Mouse (Mus musculus): ENCODE measurements around the gene Slc30a10.
A peak's percentile ranks its signal among the peaks of the same experiment; 100 is the strongest.

The Slc30a10 gene

GRCm38 (mm10) chr1:185462889-185463288, 8.2 kb downstream of the Slc30a10 start:
- no peak for DNase-seq (ENCODE audit: low spot score in 2 of 2)

GRCm38 (mm10) chr1:185469551-185470021, 14.9 kb downstream of the Slc30a10 start:
- no peak for DNase-seq (ENCODE audit: low spot score in 2 of 2)

DNA sequence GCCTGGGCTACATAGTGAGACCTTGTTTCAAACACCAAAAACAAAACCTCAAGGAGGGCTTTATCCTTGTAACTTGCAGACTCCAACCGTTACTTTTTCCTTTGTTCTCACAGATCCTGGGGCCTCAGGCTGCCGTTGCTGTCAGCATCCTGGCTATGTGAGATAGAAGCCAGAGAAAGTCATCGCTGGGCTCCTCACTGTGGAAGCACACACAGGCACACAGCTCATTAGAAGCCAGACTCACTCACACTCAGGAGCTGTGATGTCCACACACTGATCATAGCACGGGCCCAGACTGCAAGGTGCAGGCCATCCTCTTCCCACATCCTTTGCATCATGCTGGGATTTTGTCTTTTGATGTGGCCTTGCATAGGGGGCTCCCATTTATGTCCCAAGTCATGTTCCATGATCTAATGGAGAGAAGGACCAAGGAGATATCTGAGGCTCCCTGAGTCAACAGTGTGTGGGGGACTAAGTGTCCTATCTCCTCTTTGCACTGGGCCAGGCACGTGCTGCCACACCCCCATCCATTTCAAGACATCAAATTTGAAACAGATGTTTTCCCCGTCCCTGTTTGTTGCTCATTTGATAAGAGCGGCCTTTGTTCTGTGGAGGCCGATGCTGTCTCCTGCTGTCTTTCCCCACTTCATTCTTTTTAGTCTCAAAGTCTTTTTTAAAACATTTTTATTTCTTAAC, 17.5 kb downstream of the Slc30a10 start:
- peak; percentile 19 for DNase-seq (ENCODE audit: low spot score in 2 of 2)

GRCm38 (mm10) chr1:185472730-185473129, 18.1 kb downstream of the Slc30a10 start:
- DNase-seq (ENCODE audit: low spot score in 2 of 2) = no peak

DNA sequence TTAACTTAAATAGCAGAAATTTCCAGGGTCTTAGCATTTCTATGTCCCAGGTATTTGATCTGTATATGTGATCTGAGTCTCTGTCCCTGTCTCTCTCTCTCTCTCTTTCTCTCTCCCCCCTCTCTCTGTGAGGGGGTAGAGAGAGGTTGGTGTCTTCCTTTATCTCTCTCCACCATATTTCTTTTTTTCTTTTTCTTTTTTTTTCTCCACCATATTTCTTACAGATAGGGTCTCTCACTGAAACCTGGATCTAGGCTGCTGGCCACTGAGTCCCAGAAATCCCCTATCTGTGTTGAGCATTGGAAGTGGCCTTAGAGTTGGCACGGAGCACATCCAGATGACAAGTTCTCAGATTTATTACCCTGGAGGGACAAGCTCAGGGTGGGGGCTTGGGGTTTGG, 18.8 kb downstream of the Slc30a10 start:
- DNase-seq (ENCODE audit: low spot score in 2 of 2) = no peak

DNA sequence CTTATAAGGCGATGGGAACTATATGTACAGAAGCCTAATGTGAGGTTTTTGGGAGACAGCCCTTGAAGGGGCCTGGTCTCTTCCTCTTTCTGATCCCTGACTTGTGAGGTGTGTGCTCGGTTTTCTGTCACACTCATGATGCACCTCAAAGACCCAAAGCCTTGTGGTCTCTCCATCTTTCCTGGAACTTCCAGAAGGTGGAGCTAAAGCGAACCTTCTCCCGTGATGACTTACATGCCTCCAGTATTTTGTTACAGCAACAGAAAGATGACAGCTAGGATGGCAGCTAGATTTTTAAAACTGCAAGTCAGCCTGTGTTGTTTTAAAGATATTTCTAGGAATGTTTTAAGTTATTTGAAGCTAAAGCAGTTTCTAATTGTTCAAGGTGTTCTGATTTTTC, 25.2 kb downstream of the Slc30a10 start:
- DNase-seq (ENCODE audit: low spot score in 2 of 2) = no peak

DNA sequence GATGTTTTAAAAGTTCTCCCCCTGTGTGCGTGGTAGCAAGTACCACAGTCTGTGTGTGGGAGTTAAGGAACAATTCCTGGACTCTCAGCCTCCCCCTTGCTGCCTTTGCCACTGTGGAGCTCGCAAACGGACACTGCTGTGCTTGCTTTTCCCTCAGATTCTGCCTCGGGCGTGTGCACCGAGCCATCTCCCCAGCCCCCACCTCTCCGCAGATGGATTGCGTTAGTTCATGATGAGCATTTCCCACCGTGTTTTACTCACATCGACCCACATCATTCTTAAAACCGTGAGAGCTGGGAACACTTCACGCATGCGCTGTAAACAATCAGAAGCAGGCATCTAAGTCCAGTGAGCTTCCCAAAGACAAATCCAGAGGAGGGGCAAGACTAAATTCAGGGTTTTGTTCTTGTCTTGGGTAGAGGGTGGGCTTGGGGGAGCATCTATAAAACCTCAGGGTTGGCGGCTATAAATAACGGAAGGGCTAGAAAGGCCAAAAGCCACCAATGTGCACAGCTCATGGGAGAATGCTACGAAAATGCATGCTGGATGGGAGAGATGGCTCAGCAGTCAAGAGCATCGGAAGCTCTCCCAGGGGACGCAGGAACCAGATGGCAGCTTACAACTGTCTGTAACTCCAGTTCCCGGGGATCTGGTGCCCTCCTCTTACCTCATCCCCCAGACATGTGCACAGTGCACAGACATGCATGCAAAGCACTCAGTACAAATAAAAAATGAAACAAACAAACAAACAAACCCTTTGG, 27.5 kb downstream of the Slc30a10 start:
- DNase-seq (ENCODE audit: low spot score in 2 of 2) = no peak

DNA sequence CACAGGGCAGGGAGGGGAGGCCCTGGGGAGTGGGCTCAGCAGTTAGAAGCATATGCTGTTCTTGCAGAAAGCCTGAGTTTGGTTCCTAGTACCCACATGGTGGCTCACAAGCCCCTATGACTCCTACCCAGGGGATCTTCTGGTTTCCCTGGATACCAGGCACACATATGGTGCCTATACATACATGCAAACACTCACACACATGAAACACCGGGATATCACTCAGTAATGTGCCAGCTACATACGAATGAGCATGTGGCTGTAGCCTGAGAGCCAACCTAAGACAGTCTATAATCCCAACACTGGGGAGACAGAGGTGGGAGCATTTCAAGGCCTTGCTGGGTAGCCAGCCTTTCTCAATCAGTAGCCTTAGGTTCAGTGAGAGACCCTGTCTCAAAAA, 28.1 kb downstream of the Slc30a10 start:
- DNase-seq (ENCODE audit: low spot score in 2 of 2) = no peak

DNA sequence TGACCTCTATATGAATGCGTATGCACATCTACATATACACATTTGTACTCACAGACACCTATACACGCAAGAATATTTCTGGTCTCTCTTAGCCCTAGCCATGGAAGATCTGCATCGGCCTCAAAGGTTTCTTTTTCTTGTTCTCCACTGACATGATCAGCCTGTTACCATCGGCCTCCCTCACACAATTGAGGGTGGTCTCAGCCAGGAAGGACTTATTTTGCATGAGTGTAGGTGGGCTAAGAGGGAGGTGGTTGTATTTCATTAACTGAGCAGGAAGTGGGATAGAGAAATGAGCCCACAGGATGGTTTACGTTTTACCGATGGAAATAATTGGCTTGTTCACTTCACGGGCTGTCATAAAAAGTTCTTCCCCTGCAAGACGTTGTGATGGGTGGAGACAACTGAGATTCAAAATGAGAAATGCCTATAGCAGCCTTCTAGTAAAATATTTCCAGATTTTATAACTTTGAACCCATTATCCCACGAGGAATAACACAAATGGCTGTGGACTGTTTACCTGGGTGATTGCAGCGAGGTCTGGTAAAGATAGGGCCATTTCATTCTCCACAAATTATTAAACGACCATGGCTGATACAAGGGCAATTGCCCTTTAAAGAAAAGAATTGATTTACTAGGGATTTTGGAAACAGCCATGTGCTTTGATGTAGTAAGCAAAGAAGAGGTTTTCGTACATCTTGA, 28.9 kb downstream of the Slc30a10 start:
- no peak for DNase-seq (ENCODE audit: low spot score in 2 of 2)

DNA sequence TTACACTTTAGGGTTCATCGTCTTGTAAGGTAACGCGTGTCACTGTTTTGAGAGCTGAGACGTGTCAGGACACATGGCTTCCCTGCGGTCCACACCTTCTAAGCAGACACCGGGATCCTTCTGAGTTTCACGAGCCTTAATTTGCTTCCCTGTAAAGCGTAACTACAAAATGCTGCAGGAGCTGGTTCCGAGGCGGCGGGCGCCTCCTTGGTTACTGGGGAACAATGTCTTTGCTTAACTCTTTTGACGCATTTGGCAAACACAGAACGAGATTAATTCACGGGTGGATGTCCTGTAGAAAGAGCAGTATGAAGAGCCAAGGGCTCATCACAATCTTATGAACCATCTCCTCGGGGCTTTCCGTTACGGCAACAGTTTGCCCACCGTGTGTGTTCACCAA, 29.6 kb downstream of the Slc30a10 start:
- DNase-seq (ENCODE audit: low spot score in 2 of 2) = no peak

DNA sequence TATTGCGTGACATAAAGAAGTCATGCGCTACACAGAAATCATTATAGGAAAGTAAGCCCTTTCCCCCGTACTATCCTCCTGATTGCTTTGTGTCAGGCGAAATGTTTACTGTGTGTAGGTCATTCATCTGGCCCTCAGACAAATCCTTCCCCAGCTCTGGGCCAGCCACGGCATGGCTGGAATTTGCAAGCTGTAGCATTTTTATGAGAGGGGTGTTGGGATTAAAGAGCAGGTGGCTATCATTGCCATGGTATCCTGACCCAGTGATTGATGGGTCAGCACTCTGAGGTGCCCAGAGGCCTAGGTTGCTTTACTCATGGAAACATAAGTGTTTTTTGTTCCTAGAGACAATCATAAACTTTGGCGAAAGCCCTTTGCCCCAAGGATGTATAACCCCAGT, 35.2 kb downstream of the Slc30a10 start:
- no peak for DNase-seq (ENCODE audit: low spot score in 2 of 2)

DNA sequence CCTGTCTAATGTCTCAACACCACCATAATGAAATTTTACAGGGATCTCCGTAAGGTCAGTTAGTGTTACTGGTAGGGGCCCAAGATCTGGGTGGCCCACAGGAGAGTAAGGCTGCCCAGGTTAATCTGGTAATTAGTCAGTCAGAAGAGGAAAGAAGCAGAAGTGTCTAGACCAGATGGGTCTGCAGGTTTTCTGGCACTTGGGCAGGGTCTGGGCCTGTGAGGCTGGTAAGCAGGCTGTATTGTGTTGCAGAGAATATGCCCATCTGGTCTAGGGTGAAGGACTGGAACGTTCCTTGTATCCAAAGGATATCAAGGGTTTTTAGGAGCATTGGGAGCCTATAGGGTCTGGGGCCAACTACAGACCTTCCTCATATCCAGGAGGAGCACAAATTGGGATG, 36.0 kb downstream of the Slc30a10 start:
- DNase-seq (ENCODE audit: low spot score in 2 of 2) = no peak

DNA sequence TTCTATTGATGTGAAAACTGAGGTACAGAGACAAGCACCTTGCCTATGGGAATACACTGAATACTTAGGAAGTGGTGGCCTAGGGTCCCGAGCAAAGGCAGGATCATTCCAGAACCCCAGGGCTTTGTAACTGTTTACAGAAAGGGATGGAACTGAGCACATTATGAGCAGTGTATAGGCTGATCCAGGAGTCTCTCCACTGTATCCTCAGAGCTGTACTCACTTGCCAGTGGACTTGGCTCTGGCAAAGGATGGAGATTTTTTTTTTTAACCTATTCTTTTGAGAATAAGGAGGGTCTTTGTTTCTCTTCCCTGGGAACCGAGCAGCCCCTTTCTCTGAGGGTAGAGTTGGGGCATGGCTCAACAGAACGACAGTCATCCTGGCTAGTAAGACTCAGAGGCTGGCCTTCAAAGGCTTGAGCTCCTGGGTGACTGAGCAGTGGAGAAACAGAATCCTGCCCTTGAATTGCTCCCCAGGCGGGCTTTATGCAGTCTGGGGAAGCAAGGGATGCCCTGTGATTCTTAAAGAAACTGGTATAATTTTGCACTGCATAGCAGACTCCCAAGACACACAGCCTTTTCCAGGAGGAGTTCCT, 38.9 kb downstream of the Slc30a10 start:
- no peak for DNase-seq (ENCODE audit: low spot score in 2 of 2)

- DNase-seq (ENCODE audit: low spot score in 2 of 2) = no peak
Observed at GRCm38 (mm10) chr1:185496791-185497460, 42.3 kb downstream of the Slc30a10 start.

DNA sequence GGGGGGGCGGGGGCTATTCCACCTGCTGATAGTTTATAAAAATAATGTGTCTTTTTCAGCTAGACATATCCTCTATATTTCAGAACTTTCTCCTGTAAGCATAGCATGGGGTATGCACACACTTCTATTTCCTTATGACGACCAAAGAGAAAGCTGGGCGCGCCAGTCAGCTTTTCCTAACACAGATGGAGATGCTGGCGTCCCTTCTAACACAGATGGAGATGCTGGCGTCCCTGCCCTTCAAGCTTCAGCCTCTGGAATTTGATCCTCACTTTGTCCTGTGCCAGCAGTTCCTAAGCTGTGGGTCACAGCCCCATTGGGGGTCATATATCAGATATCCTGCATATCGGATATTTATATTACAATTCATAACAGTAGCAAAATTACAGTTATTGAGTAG, 46.0 kb downstream of the Slc30a10 start:
- DNase-seq (ENCODE audit: low spot score in 2 of 2) = no peak

DNA sequence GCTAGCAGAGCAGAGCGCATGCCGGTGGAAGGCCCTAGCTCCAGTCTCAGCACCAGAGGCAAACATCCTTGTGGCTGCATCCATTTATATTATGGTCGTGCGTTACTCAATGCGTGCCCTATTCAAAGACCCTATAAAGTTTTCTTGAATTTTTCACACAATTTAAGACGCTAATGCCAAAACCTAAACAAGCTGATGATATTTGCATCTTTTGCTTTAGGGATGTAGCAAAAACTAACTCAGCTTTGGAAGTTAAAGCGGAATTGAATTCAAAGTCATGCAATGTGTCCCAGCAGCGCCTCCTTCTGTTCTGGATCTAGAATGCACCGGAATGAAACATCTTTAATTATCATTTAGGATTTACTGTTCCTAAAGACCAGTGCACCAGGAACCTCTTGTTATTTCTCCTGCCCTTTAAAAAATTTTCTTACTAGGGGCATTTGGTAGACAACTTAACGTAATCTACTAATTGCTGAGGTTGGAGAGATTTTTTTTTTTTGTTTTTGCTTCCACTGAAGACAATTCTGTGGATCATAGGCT, 47.2 kb downstream of the Slc30a10 start:
- peak in 1 of 2 experiments; percentile 17 for DNase-seq (ENCODE audit: low spot score in 2 of 2)

- DNase-seq (ENCODE audit: low spot score in 2 of 2) = no peak
Observed at GRCm38 (mm10) chr1:185502550-185502949, 47.9 kb downstream of the Slc30a10 start.

- DNase-seq (ENCODE audit: low spot score in 2 of 2) = no peak
Observed at GRCm38 (mm10) chr1:185509042-185509441, 54.4 kb downstream of the Slc30a10 start.

DNA sequence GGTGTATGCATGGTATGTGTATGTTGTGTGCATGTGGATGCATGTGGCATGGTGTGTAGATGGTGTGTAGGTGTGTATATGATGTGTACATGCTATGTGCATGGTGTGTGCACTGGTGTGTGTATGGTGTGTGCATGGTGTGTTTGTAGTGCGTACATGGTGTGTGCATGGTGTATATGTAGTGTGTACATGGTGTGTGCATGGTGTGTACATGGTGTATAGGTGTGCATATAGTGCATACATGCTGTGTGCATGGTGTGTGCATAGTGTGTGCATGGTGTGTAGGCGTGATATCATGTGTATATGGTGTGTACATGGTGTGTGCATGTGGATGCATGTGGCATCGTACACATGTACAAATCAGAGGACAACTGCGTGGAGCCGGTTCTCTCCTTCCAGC, 56.7 kb downstream of the Slc30a10 start:
- no peak for DNase-seq (ENCODE audit: low spot score in 2 of 2)

GRCm38 (mm10) chr1:185515526-185515979, 60.9 kb downstream of the Slc30a10 start:
- no peak for DNase-seq (ENCODE audit: low spot score in 2 of 2)

DNA sequence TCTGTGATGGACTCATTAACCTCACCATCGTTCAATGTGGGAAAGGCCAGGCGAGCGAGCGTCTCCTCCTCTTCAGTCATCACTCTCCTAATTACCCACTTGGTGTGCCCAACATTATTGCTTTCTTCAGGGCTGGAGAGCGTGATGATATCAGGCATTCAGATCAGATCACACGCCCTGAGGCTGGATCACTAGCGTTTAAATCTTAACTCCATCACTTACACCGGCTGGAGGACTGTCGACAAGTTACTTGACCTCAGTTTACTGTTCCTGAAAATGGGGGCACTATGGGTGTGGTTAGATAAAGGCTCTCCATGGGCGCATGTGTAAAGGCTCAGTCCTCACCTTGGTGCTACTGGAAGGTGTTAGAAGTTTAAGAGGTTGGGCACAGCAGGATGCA, 61.4 kb downstream of the Slc30a10 start:
- no peak for DNase-seq (ENCODE audit: low spot score in 2 of 2)

All from spleen, postnatal 14 days (tissue).